Mouse (Mus musculus) neural tube, embryonic 15.5 days (tissue): ENCODE data around the gene Pnn. TPM values are rescaled to one million over a fixed set of nuclear protein-coding genes. Genes with fewer than 3 reads are reported as not detected.
"Not testable (repeated sequence)": the region's sequence is repeated elsewhere in the genome, so short reads cannot be mapped to it uniquely, and the experiment has no call there.

Experiments
- ATAC-seq: fragments of 200-750 bp; cut with Nextera tagmentation; 2 replicates; pipeline ENCODE4 v1.8.0; 2017; ENCODE audit warnings: mild to moderate bottlenecking, moderate TSS enrichment, moderate library complexity; ENCODE audit not compliant: low FRiP score
- H3K27ac ChIP-seq: fragments of 300-500 bp; sonication (generic); replicated peaks from 2 replicates; pipeline ENCODE4 v1.5.1; 2015; ENCODE audit warnings: mild to moderate bottlenecking, inconsistent platforms
- H3K27me3 ChIP-seq: fragments of 300-500 bp; sonication (generic); replicated peaks from 2 replicates; pipeline ENCODE4 v1.6.1; 2015; ENCODE audit warnings: inconsistent platforms
- H3K36me3 ChIP-seq: fragments of 300-500 bp; sonication (generic); 2 replicates; pipeline ENCODE4 v1.6.1; 2015; ENCODE audit warnings: inconsistent platforms
- H3K4me1 ChIP-seq: fragments of 300-500 bp; sonication (generic); 2 replicates; pipeline ENCODE4 v1.6.1; 2015; ENCODE audit warnings: inconsistent platforms
- H3K4me2 ChIP-seq: fragments of 300-500 bp; sonication (generic); 2 replicates; pipeline ENCODE4 v1.6.1; 2015; ENCODE audit warnings: inconsistent platforms, mild to moderate bottlenecking, moderate library complexity
- H3K4me3 ChIP-seq: fragments of 300-500 bp; sonication (generic); replicated peaks from 2 replicates; pipeline ENCODE4 v1.5.1; 2015; ENCODE audit warnings: mild to moderate bottlenecking, inconsistent platforms
- H3K9ac ChIP-seq: fragments of 300-500 bp; sonication (generic); replicated peaks from 2 replicates; pipeline ENCODE4 v1.6.1; 2015; ENCODE audit warnings: mild to moderate bottlenecking, inconsistent platforms
- H3K9me3 ChIP-seq: fragments of 300-500 bp; sonication (generic); replicated peaks from 2 replicates; pipeline ENCODE4 v1.6.1; 2016; ENCODE audit warnings: inconsistent platforms
- WGBS: fragments of 180-500 bp; shearing (Covaris S2); methylation state at CpG from one replicate; pipeline ENCODE4 v1.1.7; 2015; ENCODE audit warnings: mixed read lengths; 5-methylcytosine and 5-hydroxymethylcytosine counted together
- polyA plus RNA-seq: library from polyadenylated mRNA; unstranded; fragments of >200 nt; fragmentation: Nextera tagmentation; extraction: Ambion mirVana; gene quantifications from 2 replicates; pipeline ENCODE4 v1.2.1, GENCODE M21; 2015

The Pnn gene
- polyA plus RNA-seq, 1 experiment from 2014 or later: 84.3 TPM

GRCm38 (mm10) chr12:59055196-59055850, 11.4 kb upstream of the Pnn start:
- no peak overlapping the region for H3K4me3 ChIP-seq
- no peaks in the 10 kb centered on the region for H3K27me3 ChIP-seq
- H3K9me3 ChIP-seq: no peaks in the 10 kb centered on the region
- peaks cover 6% of the 10 kb centered on the region; the same call in 1 of the 2 replicates for H3K36me3 ChIP-seq
- H3K4me1 ChIP-seq: peaks cover 27% of the 10 kb centered on the region
- H3K4me2 ChIP-seq: no peak overlapping the region
- H3K27ac ChIP-seq: no peak overlapping the region
- no peak overlapping the region for H3K9ac ChIP-seq
- 88% methylated on average over 4 of the region's 4 CpGs for WGBS
- ATAC-seq: no peak

- Histone ChIP-seq H3K36me3 (peaks cover 6% of the 10 kb centered on the region; the same call in 1 of the 2 replicates), H3K27ac (no peak overlapping the region), H3K9ac (no peak overlapping the region), H3K4me1 (peaks cover 30% of the 10 kb centered on the region), H3K4me3 (no peak overlapping the region), H3K27me3 (no peaks in the 10 kb centered on the region), H3K4me2 (no peak overlapping the region), H3K9me3 (no peaks in the 10 kb centered on the region)
- ATAC-seq: no peak
- WGBS: 95% methylated on average over 11 of the region's 11 CpGs
Observed at GRCm38 (mm10) chr12:59056222-59056621, 10.5 kb upstream of the Pnn start.

- not testable (repeated sequence) for H3K36me3 ChIP-seq, H3K9ac ChIP-seq, H3K27ac ChIP-seq, ATAC-seq, H3K27me3 ChIP-seq, H3K9me3 ChIP-seq, H3K4me3 ChIP-seq
- WGBS: 91% methylated on average over 5 of the region's 5 CpGs
- peaks cover 30% of the 10 kb centered on the region for H3K4me1 ChIP-seq
- 0 out of 2 replicates have a peak overlapping the region, but pooled peaks have one; percentile 74 for H3K4me2 ChIP-seq
Observed at GRCm38 (mm10) chr12:59058242-59058641, 8.4 kb upstream of the Pnn start.

GRCm38 (mm10) chr12:59060322-59060721, 6.4 kb upstream of the Pnn start:
- peak overlapping the region; percentile 97 for H3K27ac ChIP-seq
- H3K4me1 ChIP-seq: peaks cover 30% of the 10 kb centered on the region
- H3K27me3 ChIP-seq: 0 out of 2 replicates have a peak, but pooled peaks cover 2% of the 10 kb centered on the region
- no peak for ATAC-seq
- peak overlapping the region; percentile 74 for H3K4me2 ChIP-seq
- peak overlapping the region; percentile 89 for H3K9ac ChIP-seq
- H3K9me3 ChIP-seq: no peaks in the 10 kb centered on the region
- H3K36me3 ChIP-seq: peaks cover 6% of the 10 kb centered on the region; the same call in 1 of the 2 replicates
- peak overlapping the region; percentile 73 for H3K4me3 ChIP-seq
- WGBS: 59% methylated on average over 4 of the region's 4 CpGs

- WGBS: under 1% methylated on average over 49 of the region's 49 CpGs
- peaks cover 31% of the 10 kb centered on the region for H3K4me1 ChIP-seq
Observed at GRCm38 (mm10) chr12:59060993-59061595, 5.6 kb upstream of the Pnn start, which contains the start of gene Trappc6b. Trappc6b (minus strand) TSS chr12:59061472.

GRCm38 (mm10) chr12:59064837-59065236, 1.8 kb upstream of the Pnn start:
- 87% methylated on average over 8 of the region's 8 CpGs for WGBS
- Histone ChIP-seq H3K9me3 (no peaks in the 10 kb centered on the region), H3K36me3 (peaks cover 13% of the 10 kb centered on the region), H3K4me2 (no peak overlapping the region), H3K27me3 (0 out of 2 replicates have a peak, but pooled peaks cover 2% of the 10 kb centered on the region), H3K4me1 (peaks cover 20% of the 10 kb centered on the region), H3K9ac (no peak overlapping the region), H3K27ac (no peak overlapping the region), H3K4me3 (no peak overlapping the region)
- ATAC-seq: no peak

More at GRCm38 (mm10) chr12:59060993-59061595, 5.6 kb upstream of the Pnn start, which contains the start of gene Trappc6b:
- peak; percentile 96 for ATAC-seq
- peak within 1 kb of the TSS; percentile 97 for H3K27ac ChIP-seq
- peak within 1 kb of the TSS; percentile 74 for H3K4me2 ChIP-seq
- peaks cover 6% of the 10 kb centered on the region; the same call in 1 of the 2 replicates for H3K36me3 ChIP-seq
- H3K9me3 ChIP-seq: no peaks in the 10 kb centered on the region
- H3K4me3 ChIP-seq: peak within 1 kb of the TSS; percentile 73
- 0 out of 2 replicates have a peak, but pooled peaks cover 2% of the 10 kb centered on the region for H3K27me3 ChIP-seq
- peak within 1 kb of the TSS; percentile 89 for H3K9ac ChIP-seq

- peak overlapping the region; percentile 95 for H3K27ac ChIP-seq
- ATAC-seq: no peak
Observed at GRCm38 (mm10) chr12:59065776-59066175, 908 bp upstream of the Pnn start.

GRCm38 (mm10) chr12:59067095-59067494, 411 bp downstream of the Pnn start:
- Histone ChIP-seq H3K4me1 (peaks cover 14% of the 10 kb centered on the region), H3K36me3 (peaks cover 34% of the 10 kb centered on the region), H3K4me3 (peak overlapping the region; percentile 100), H3K9me3 (no peaks in the 10 kb centered on the region), H3K4me2 (peak overlapping the region; percentile 77), H3K9ac (peak overlapping the region; percentile 97), H3K27ac (peak overlapping the region; percentile 95), H3K27me3 (0 out of 2 replicates have a peak, but pooled peaks cover 2% of the 10 kb centered on the region)
- WGBS: under 1% methylated on average over 36 of the region's 41 CpGs
- peak; percentile 56 for ATAC-seq

More at GRCm38 (mm10) chr12:59065776-59066175, 908 bp upstream of the Pnn start:
- H3K9me3 ChIP-seq: no peaks in the 10 kb centered on the region
- WGBS: 79% methylated on average over 3 of the region's 3 CpGs
- peak overlapping the region; percentile 100; the same call in 1 of the 2 replicates for H3K4me3 ChIP-seq
- peak overlapping the region; percentile 65 for H3K4me2 ChIP-seq
- peak overlapping the region; percentile 97 for H3K9ac ChIP-seq
- peaks cover 14% of the 10 kb centered on the region for H3K4me1 ChIP-seq
- 0 out of 2 replicates have a peak, but pooled peaks cover 2% of the 10 kb centered on the region for H3K27me3 ChIP-seq
- H3K36me3 ChIP-seq: peaks cover 21% of the 10 kb centered on the region

- no peak overlapping the region for H3K4me2 ChIP-seq
- no peaks in the 10 kb centered on the region for H3K9me3 ChIP-seq
- H3K4me1 ChIP-seq: peaks cover 14% of the 10 kb centered on the region
- 0 out of 2 replicates have a peak, but pooled peaks cover 2% of the 10 kb centered on the region for H3K27me3 ChIP-seq
- H3K9ac ChIP-seq: no peak overlapping the region
- no peak overlapping the region for H3K27ac ChIP-seq
- peaks cover 40% of the 10 kb centered on the region for H3K36me3 ChIP-seq
- no peak overlapping the region for H3K4me3 ChIP-seq
- 94% methylated on average over 13 of the region's 13 CpGs for WGBS
- no peak for ATAC-seq
Observed at GRCm38 (mm10) chr12:59068791-59069190, 2.1 kb downstream of the Pnn start.

GRCm38 (mm10) chr12:59072286-59072685, 5.6 kb downstream of the Pnn start:
- peaks cover 43% of the 10 kb centered on the region for H3K36me3 ChIP-seq

GRCm38 (mm10) chr12:59074052-59074451, 7.4 kb downstream of the Pnn start:
- Histone ChIP-seq H3K4me3 (no peak overlapping the region), H3K4me1 (no peaks in the 10 kb centered on the region), H3K9ac (no peak overlapping the region), H3K27me3 (no peaks in the 10 kb centered on the region), H3K27ac (no peak overlapping the region), H3K4me2 (no peak overlapping the region), H3K36me3 (peaks cover 36% of the 10 kb centered on the region), H3K9me3 (no peaks in the 10 kb centered on the region)
- no peak for ATAC-seq
- WGBS: 90% methylated on average over 3 of the region's 3 CpGs

More at GRCm38 (mm10) chr12:59072286-59072685, 5.6 kb downstream of the Pnn start:
- Histone ChIP-seq H3K4me1 (peaks cover 11% of the 10 kb centered on the region), H3K9me3 (no peaks in the 10 kb centered on the region), H3K27ac (no peak overlapping the region), H3K4me2 (no peak overlapping the region), H3K4me3 (no peak overlapping the region), H3K9ac (no peak overlapping the region), H3K27me3 (no peaks in the 10 kb centered on the region)
- 91% methylated on average over 11 of the region's 11 CpGs for WGBS
- no peak for ATAC-seq
